Comparison of ENCODE assay signal across 16 mouse cellular contexts in the genomic region with DNA sequence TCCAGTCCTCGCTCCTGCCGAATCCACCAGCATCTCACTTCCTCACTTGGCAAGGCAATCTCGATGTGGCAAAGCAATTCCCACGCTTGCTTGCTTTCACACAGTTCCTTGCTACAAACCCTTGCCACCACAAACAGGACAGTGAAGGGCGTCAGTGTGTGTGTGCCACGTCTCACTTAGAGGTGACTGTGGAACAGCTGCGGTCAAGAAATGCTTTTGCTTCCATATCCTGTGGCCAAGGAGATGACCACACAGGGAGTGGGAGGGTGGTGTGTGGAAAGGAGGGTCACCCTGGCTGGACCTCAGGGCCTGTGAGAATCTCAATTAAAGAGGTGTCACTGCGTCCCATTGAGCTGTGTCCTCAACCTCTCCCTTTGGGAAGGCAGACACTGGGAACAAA.
"Had no signal": no experiment of that assay in that cellular context is flagged by ENCODE, and none has a peak within 500 bp of the region (broad histone marks: within the 10 kb centered on the region; RNA-seq: fewer than 3 reads in every experiment).

No protein-coding gene starts in this region.

- H3K9me3 ChIP-seq: midbrain, embryonic 15.5 days had no signal

- H3K36me3 ChIP-seq: limb, embryonic 12.5 days; limb, embryonic 15.5 days; midbrain, embryonic 10.5 days; midbrain, embryonic 15.5 days; neural tube, embryonic 13.5 days had no signal

- H3K9ac ChIP-seq: limb, embryonic 12.5 days; limb, embryonic 15.5 days; liver, embryonic 14.5 days; liver, postnatal 0 days; midbrain, embryonic 15.5 days; neural tube, embryonic 13.5 days had no signal

- H3K4me2 ChIP-seq: limb, embryonic 12.5 days; limb, embryonic 15.5 days; liver, embryonic 11.5 days; midbrain, embryonic 15.5 days; neural tube, embryonic 13.5 days had no signal

- H3K4me1 ChIP-seq: midbrain, embryonic 15.5 days; neural tube, embryonic 13.5 days had no signal

- DNase-seq: kidney, adult 2 months; kidney, postnatal 36 days; left cerebral cortex, postnatal 4 days; liver, postnatal 0 days; lung, postnatal 36 days; retina, postnatal 1 day; thymus, postnatal 25 days had no signal

- ATAC-seq: liver, postnatal 0 days; lung, postnatal 0 days; midbrain, embryonic 15.5 days had no signal

- H3K27me3 ChIP-seq: limb, embryonic 12.5 days; limb, embryonic 15.5 days; midbrain, embryonic 15.5 days had no signal

- H3K27ac ChIP-seq: limb, embryonic 12.5 days; limb, embryonic 15.5 days; liver, embryonic 14.5 days; midbrain, embryonic 10.5 days; midbrain, embryonic 15.5 days; neural tube, embryonic 13.5 days had no signal

- H3K4me3 ChIP-seq: limb, embryonic 12.5 days; limb, embryonic 15.5 days; megakaryocyte, embryonic 14.5 days; midbrain, embryonic 10.5 days; midbrain, embryonic 15.5 days; neural tube, embryonic 13.5 days had no signal
